Mouse (Mus musculus): ENCODE measurements at regions not wholly inside any gene's neighbourhood (a gene's known extent, or its start where the extent isn't known, plus 50 kb on each side); places are given as distances from the start of the nearest gene placed in this dataset.

- H3K9me3 ChIP-seq (replicated peaks; ENCODE audit: low read length): peaks cover 2% of the 10 kb centered on the region
- TF ChIP-seq EP300 (IDR thresholded peaks at IDR 0.05; ENCODE audit: low read length): no peak
- no peak for TF ChIP-seq ZKSCAN1 (IDR thresholded peaks at IDR 0.05; ENCODE audit: borderline replicate concordance, low read depth, low read length)
- TF ChIP-seq E2F4 (IDR thresholded peaks at IDR 0.05; ENCODE audit: insufficient replicate concordance, low read depth, low read length): no peak
- TF ChIP-seq RCOR1 (conservative IDR thresholded peaks at IDR 0.05; ENCODE audit: low read depth, low read length): no peak
- no peak for TF ChIP-seq NELFE (IDR thresholded peaks at IDR 0.05; ENCODE audit: low read depth, low read length)
- TF ChIP-seq ZMIZ1 (IDR thresholded peaks at IDR 0.05; ENCODE audit: low read depth, low read length): no peak
- TF ChIP-seq ZC3H11A (IDR thresholded peaks at IDR 0.05; ENCODE audit: low read depth, low read length): no peak
- TF ChIP-seq BHLHE40 (IDR thresholded peaks at IDR 0.05; ENCODE audit: low read depth, low read length): no peak
- dilution Hi-C loops (cut with MboI; ENCODE audit: extremely low pct_ligation_motif_present, extremely low pct_unique_long_range_greater_than_20kb, low sequenced_read_pairs): no loop called here
- H3K4me2 ChIP-seq (ENCODE audit: insufficient read depth, low read depth, poor library complexity, severe bottlenecking): no peak overlapping the region
- no peaks in the 10 kb centered on the region; a peak in 1 of 4 replicates for H3K4me1 ChIP-seq (ENCODE audit: control insufficient read depth in 1 of 2, insufficient read depth in 2 of 2)
- no peaks in the 10 kb centered on the region for H3K79me2 ChIP-seq (replicated peaks; ENCODE audit: control insufficient read depth, extremely low read depth, insufficient read depth, poor library complexity, severe bottlenecking)
- H3K4me3 ChIP-seq (replicated peaks in 1 of 3; ENCODE audit: low read depth in 2 of 3, low read length in 2 of 3, poor library complexity in 1 of 3): no peak overlapping the region
- H3K27ac ChIP-seq (ENCODE audit: insufficient read depth, low read depth): no peak overlapping the region
- no peaks in the 10 kb centered on the region for H3K36me3 ChIP-seq (replicated peaks in 1 of 2; ENCODE audit: control insufficient read depth in 1 of 2, insufficient read depth in 1 of 2, low read length in 1 of 2)
- peaks cover 2% of the 10 kb centered on the region for H3K27me3 ChIP-seq (replicated peaks)
- in situ Hi-C loops (cut with MboI; ENCODE audit: low pct_ligation_motif_present, low pct_unique_long_range_greater_than_20kb, low sequenced_read_pairs): no loop called here
- H3K9ac ChIP-seq (ENCODE audit: insufficient read depth, low read depth): no peak overlapping the region
- DNase-seq (ENCODE audit: extremely low read depth): no peak
These were observed 162.2 kb upstream of the Kiz start for GRCm38 (mm10) chr2:146693484-146693883.

GRCm38 (mm10) chr2:146694041-146694440 lies 161.6 kb upstream of the Kiz start:
- Histone ChIP-seq H3K9ac (ENCODE audit: insufficient read depth, low read depth) (no peak overlapping the region), H3K36me3 (replicated peaks in 1 of 2; ENCODE audit: control insufficient read depth in 1 of 2, insufficient read depth in 1 of 2, low read length in 1 of 2) (no peaks in the 10 kb centered on the region), H3K9me3 (replicated peaks; ENCODE audit: low read length) (peaks cover 2% of the 10 kb centered on the region), H3K27me3 (replicated peaks) (peaks cover 2% of the 10 kb centered on the region), H3K4me3 (replicated peaks in 1 of 3; ENCODE audit: low read depth in 2 of 3, low read length in 2 of 3, poor library complexity in 1 of 3) (no peak overlapping the region), H3K4me2 (ENCODE audit: insufficient read depth, low read depth, poor library complexity, severe bottlenecking) (no peak overlapping the region), H3K79me2 (replicated peaks; ENCODE audit: control insufficient read depth, extremely low read depth, insufficient read depth, poor library complexity, severe bottlenecking) (no peaks in the 10 kb centered on the region), H3K27ac (ENCODE audit: insufficient read depth, low read depth) (no peak overlapping the region), H3K4me1 (ENCODE audit: control insufficient read depth in 1 of 2, insufficient read depth in 2 of 2) (no peaks in the 10 kb centered on the region)
- dilution Hi-C loops (cut with MboI; ENCODE audit: extremely low pct_ligation_motif_present, extremely low pct_unique_long_range_greater_than_20kb, low sequenced_read_pairs): no loop called here
- DNase-seq (ENCODE audit: extremely low read depth): no peak
- in situ Hi-C loops (cut with MboI; ENCODE audit: low pct_ligation_motif_present, low pct_unique_long_range_greater_than_20kb, low sequenced_read_pairs): no loop called here
- TF ChIP-seq MAX (IDR thresholded peaks at IDR 0.05; ENCODE audit: low read length): no peak
- TF ChIP-seq KAT2A (IDR thresholded peaks at IDR 0.05; ENCODE audit: insufficient replicate concordance, low read length): no peak
- TF ChIP-seq ELF1 (IDR thresholded peaks at IDR 0.05; ENCODE audit: low read depth, low read length): no peak
- no peak for TF ChIP-seq USF1 (IDR thresholded peaks at IDR 0.05; ENCODE audit: low read depth, low read length)

GRCm38 (mm10) chr2:146696277-146696676 lies 159.4 kb upstream of the Kiz start:
- no peak for TF ChIP-seq BHLHE40 (IDR thresholded peaks at IDR 0.05; ENCODE audit: low read depth, low read length)
- no peak for TF ChIP-seq TBP (conservative IDR thresholded peaks at IDR 0.05; ENCODE audit: low read depth, low read length)
- no peak for TF ChIP-seq PAX5 (IDR thresholded peaks at IDR 0.05; ENCODE audit: low read length)
- no peak for TF ChIP-seq NRF1 (IDR thresholded peaks at IDR 0.05; ENCODE audit: low read depth, low read length)
- TF ChIP-seq ELF1 (IDR thresholded peaks at IDR 0.05; ENCODE audit: low read depth, low read length): no peak
- H3K4me2 ChIP-seq (ENCODE audit: insufficient read depth, low read depth, poor library complexity, severe bottlenecking): no peak overlapping the region
- peaks cover 2% of the 10 kb centered on the region for H3K27me3 ChIP-seq (replicated peaks)
- H3K36me3 ChIP-seq (replicated peaks in 1 of 2; ENCODE audit: control insufficient read depth in 1 of 2, insufficient read depth in 1 of 2, low read length in 1 of 2): no peaks in the 10 kb centered on the region
- no peak for DNase-seq (ENCODE audit: extremely low read depth)
- dilution Hi-C loops (cut with MboI; ENCODE audit: extremely low pct_ligation_motif_present, extremely low pct_unique_long_range_greater_than_20kb, low sequenced_read_pairs): no loop called here
- peaks cover 2% of the 10 kb centered on the region for H3K9me3 ChIP-seq (replicated peaks; ENCODE audit: low read length)
- H3K4me1 ChIP-seq (ENCODE audit: control insufficient read depth in 1 of 2, insufficient read depth in 2 of 2): no peaks in the 10 kb centered on the region
- H3K79me2 ChIP-seq (replicated peaks; ENCODE audit: control insufficient read depth, extremely low read depth, insufficient read depth, poor library complexity, severe bottlenecking): no peaks in the 10 kb centered on the region
- in situ Hi-C loops (cut with MboI; ENCODE audit: low pct_ligation_motif_present, low pct_unique_long_range_greater_than_20kb, low sequenced_read_pairs): no loop called here
- no peak overlapping the region for H3K9ac ChIP-seq (ENCODE audit: insufficient read depth, low read depth)
- H3K27ac ChIP-seq (ENCODE audit: insufficient read depth, low read depth): no peak overlapping the region
- no peak overlapping the region for H3K4me3 ChIP-seq (replicated peaks in 1 of 3; ENCODE audit: low read depth in 2 of 3, low read length in 2 of 3, poor library complexity in 1 of 3)

Data from CH12.LX (cell line).